Mouse (Mus musculus) lung, postnatal 4 days (tissue): ENCODE measurements around the gene Insl5.

ENCODE experiments used
- DNase-seq, 2 experiments: peaks; one replicate each; pipeline ENCODE4 v3.0.0; 2021

The Insl5 gene

DNA sequence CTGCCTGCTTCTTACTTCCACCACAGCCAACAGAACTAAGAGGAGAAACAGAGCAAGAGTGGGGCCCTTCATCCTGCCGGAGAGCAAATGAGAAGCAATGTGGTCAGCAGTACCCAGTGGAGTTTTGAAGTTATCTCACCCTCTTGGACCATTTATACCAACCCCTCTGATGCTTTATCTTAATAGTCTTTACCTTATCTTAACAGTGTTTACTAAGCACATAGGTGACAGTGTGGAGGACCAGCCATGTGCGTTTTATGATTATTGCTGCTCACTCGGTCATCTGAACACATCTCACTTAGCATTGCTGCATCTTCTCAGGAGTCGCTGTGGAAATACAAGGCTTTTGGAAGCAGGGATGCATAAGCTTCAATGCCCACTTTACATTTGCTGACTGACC lies at the start of gene Insl5:
Insl5 (minus strand) TSS at position 222 of the 400 bp plus-strand sequence.
- DNase-seq = no peak

DNA sequence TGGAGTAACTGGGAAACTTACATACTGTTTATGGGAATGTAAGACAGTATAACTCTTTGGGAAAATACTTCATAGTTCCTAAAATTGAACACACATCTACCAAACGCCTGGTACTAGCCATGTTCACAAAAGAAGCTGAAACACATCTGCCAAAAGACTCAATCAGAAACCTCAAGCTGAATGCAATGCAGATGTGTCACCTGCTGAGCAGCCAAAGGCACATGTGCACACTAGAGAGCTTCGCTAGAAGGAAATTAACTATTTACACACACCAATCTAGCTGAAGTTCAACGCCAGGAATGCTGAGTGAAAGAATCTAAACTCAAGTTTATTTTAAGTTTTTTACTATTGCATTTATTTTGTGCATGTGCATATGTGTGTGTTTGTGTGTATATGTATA lies 44.0 kb upstream of the Insl5 start:
- DNase-seq = no peak

DNA sequence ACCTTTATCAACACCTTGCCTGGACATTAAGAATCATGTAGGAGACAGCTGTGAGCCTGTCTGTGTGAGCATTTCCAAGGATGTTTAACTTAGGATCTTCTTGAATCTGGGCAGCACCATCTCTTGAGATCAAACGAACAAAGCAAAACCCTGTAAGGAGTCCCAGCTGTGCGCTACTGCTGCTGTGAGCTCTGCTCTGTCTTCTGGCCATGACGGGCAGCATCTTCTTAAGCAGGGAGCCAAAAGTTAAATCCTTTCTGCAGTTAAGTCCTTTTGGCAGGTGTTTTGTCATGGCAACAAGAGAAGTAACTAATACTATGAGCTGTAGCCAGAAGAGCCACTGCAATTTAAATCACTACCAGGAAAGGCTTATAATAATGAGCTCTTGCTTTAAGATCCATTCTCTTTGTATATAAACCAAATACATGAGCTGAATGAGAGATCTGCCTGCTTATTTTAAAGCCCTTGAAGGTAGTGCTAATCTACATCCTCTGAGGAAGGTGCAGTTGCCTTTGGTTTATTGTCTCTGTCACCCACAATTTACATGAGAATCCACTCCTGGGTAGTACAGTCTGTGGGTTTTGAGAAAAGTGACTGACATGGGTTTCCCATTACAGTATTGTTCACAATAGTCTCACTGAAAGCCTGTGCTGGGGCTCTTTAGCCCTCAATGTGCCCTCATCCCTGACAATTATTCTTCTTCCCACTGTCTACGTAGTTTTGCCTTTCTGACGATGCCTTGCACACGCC lies 41.4 kb upstream of the Insl5 start:
- no peak for DNase-seq

DNA sequence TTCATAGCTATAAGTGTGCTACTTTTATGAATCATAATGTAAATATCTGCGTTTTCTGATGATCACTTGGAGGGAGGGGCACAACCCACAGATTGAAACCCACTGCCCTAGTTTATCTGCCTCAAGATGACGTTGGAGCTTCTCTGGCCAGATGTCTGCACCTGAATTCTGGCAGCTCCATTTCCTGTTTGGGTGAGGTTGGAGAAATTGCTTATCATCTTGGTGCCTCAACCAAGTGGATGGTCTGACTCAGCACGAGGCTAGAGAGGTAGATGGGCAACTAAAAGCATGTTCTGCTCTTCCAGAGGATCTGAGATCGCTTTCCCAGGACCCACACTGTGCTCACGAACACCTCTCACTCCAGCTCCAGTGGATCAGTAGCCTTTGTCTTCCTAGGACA lies 38.3 kb upstream of the Insl5 start:
- no peak for DNase-seq

DNA sequence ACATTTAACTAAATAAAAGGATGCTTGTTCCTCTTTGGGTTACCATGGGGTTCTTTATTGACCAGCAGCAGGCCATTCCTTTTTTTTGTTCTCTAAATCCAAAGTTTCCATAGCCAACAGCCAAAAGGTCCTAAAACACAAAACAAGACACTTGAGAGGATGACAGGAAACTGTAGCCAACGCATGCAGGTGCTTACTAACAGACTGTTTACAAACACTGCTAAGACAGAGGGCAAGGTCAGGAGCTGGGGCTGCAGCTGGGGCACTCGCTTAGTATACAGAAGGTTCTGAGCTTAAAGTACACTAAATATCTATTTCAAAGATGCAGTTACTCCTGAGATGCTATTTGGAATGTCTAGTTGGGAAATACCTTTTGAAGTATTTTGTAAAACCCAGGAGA lies 37.8 kb upstream of the Insl5 start:
- DNase-seq = no peak

DNA sequence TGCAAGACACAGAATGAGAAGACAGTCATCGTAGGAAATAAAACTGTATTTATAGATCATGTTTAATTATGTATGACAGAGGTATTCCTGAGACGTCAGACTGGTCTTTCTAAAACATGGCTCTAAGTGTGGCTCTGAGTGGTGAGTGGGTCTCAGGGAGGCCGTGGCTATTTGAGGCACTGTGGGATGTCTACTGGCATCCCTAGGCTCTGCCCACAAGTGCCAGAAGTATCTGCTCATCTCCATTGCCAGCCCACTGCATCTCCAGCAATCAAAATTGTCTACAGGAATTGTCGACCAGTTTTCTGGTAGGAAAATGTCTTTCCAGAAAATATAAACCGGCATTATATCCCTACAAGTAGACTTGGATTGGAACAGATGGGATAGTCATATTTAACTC lies 30.3 kb upstream of the Insl5 start:
- no peak for DNase-seq

DNA sequence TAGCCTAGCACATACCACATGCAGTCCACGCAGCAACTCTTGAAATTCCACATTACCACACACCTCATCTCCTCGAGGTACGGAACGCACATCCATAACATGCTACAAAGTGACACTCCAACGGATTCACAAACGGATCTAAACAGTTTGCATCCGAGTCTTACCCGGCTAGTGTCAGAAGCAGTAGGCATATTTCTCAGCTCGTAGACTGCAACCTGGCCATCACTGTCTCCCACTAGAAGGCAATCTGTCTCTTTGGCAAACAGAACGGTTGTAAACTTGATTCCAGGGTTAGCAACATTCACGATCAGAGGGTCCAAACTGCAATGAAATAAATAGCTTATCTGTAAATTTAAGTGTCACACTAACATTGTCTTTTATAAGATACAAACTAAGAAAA lies 21.4 kb upstream of the Insl5 start:
- DNase-seq = no peak

DNA sequence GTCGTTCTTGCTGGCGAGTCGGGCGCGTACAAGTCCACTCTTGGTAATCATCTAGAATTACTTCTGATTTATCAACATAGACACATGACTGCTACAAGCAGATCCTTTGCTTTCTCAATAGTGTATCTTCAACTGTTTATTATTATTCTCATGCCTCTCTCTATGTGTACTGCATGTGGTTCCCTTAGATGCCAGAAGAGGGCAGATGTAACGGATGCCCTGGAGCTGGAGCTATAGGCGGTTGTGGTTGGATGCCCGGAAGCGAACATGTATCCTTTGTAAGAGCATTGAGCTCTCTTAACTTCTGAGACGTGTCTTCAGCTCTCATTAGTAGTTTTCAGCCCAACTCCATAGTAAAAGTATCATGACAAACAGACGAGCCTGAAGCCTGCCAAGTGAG lies 16.4 kb upstream of the Insl5 start:
- DNase-seq = no peak

DNA sequence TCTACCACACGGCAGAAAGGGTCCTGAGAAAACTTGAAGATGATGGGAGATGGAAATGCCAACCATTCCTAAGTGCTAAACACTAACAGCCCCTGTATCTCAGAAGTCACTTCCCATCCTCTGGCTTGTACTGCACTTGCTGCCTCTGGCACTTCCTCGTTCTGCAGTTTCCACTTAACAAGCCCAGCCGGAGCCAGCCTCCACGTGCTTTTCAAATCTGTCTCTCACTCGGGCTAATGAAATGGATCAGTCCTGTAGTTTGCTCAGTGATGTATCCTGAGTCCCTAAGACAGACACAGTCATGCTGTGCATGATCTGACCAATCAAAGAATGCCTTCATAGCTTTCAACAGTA lies 13.2 kb upstream of the Insl5 start:
- DNase-seq = no peak

DNA sequence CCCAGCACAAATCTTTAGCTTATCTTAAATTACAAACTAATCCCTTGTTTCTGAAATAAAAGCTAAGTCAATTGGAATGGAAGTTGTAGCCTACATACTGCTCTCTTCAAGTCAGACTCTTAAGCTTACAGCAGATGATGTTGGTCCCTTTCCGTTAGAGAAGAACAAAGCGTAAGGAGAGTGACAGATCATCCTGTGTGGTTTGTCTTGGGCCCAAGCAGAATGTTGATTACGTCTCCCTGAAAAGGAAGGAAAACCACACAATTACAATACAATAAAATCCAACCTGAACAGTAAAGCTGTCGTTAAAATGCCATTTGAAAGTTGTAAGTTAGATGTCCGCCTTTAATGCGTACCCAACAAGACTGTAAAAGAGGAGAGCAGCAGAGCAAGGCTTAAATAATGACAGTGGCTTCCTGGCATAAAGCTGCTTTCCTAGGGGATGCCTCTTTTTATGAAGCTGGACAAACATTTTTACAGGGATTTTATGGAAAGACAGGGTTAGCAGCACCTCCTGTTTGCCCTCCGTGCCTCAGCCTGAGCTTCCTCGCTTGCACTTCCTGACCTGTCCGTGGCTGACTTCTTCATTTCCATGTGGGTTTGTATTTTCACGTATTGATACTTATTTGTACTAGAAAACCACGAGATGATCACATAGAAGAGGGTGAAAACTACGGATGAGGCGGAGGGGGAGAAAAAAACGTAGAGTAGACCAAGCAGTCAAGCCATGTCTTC lies 12.6 kb upstream of the Insl5 start:
- DNase-seq = no peak

DNA sequence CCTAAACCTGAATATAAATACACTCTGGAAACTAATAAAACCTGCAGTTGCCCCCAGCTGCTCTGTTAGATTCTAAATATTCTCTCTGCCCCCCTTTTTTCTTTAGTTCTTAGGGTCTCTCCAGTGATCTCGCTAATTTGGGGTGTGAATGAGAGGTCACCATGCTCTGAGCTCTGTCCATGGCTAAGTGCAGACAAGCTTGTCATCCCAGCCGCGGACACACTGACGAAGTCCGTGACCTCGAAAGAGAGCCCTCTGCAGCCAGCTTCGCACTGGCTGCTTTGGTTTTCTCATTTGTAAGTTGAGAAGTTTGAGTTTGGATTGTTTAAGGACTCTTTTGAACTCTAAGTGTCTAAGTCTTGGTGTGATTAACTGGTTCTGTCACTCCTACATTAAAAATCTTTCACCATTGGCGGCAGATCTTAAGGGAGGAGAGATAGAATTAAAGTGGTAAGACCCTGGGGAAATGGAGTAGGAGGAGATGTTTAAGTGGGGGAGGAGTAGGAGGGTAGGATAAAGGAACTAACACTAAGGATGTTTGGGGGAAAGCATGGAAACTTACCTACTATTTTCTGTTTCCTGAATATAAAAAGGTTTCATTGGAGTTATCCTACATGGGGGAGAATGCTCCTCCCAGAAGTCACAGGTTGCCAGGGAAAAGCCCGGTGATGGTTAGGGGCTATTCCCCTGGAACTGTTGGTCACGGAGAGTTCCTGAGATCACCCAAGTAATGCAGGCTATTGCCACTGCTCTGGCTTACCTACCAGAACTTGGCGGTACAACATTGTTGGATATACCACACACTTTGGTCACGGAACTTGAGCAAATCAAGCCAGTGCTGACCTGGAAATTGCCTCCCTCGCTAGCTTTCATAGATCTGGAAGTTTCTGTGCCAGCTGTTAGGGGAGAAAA lies 1.8 kb upstream of the Insl5 start:
- no peak for DNase-seq

DNA sequence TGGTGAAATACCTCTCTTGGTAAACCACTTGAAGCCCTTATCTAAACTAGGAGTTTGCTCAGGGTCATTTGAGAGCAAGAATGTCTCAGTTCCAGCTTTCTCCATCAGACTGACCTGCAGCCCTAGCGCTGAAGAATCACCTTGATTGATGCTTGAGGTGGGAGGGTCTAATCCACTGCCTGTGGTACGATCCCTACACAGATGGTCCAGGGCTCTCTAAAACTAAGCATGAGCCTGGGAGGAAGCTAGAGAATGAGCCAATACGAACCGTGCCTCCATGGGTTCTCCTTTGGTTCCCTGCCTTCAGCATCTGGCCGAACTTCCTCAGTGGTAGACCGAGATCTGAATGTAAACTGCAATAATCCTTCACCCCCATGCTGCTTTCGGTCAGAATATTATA lies 1.1 kb upstream of the Insl5 start:
- DNase-seq = no peak

DNA sequence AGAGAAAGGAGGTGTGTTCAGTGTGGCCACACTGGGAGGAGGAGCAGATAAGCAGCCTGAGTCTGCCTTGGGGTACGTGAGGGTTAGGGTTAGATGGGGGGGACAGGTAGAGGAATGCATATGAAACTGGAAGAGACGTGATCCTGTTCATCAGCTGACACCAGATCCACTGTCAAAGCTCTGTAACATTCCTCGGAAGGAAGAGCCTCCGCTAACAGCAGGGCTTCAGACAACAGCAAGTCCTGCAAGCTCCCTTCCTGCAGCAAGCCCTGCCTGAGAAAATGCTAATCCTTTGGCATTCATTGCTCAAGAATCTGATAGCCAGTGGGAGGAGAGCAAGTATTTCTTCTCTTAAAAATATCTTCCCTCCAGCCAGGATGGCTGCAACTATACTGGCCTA lies 13.2 kb downstream of the Insl5 start:
- no peak for DNase-seq

DNA sequence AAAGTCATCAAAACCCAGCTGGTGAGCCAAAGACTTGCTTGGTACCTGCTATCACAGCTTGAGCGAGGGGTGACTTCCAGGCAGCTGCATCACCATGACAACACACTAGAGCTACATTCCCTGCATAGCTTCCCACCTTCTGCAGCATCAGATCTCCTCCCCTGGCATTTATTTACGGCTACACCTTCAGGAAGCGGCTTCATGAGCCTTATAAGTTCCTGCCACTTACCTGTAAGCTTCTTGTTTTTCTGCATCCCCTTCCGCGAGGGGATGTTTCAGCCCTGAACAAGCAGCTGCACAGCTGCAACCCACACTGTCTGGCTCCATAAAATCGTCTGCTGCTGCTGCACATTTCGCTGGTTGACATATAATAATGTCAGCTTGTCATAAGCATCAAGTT lies 14.8 kb downstream of the Insl5 start:
- DNase-seq = no peak

DNA sequence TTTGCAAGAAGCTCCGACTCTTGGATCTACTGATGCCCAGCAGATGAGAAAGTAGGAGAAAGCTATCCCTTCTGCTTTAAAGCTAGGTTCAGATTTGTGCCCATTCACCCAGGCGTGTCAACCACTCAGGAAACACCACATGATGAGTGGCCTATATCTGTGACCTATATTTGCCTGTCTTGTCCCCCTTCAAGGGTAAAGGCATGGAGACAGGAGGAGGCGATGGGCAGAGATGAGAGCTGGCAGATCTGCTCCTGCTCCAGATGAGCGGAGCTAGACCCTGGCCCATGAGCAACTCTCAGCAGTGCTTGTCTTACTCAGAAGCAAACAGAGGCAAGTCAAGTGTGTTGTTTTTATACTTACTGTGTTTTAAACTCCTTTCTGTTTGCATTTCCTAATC lies 15.9 kb downstream of the Insl5 start:
- no peak for DNase-seq

DNA sequence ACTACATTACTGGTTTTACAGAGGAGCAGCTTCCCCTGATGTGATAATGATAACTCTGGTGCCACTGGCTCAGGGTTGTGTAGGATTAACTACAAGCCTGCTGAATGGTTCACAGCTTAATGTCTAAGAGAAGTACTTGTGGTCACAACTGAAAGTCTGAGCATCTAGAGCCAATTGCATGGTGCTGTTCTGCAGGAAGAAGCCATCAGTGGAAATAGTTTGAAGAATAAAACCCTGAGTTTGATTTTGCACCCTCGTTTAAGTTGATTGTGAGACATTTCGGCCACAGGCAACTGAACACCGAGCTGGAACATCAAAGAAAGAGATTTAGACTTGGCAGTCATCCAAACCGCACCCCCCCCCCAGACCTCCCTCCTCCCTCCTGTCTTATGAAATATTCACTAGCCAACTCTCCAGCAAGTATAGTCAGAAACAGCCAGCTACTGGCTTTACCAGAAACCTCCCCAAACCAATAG lies 19.7 kb downstream of the Insl5 start:
- no peak for DNase-seq

DNA sequence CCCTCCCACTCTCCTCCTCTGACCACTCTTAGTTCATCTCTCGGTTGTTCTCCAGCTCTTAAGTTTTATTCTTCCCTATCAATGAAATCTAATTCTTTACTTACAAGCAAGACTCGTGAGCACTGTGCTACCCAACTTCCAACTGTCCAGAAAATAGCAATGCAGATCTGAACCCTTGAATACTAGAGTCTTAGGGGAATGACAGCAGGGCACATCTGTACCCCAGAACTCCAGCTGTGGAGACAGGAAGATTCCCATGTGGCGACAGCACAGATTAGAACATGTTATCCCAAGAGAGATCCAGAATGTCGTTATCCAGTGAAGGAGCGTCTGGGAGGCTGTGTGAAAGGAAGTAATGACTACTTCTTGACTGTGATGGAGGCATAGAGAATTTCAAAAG lies 20.4 kb downstream of the Insl5 start:
- DNase-seq = no peak

DNA sequence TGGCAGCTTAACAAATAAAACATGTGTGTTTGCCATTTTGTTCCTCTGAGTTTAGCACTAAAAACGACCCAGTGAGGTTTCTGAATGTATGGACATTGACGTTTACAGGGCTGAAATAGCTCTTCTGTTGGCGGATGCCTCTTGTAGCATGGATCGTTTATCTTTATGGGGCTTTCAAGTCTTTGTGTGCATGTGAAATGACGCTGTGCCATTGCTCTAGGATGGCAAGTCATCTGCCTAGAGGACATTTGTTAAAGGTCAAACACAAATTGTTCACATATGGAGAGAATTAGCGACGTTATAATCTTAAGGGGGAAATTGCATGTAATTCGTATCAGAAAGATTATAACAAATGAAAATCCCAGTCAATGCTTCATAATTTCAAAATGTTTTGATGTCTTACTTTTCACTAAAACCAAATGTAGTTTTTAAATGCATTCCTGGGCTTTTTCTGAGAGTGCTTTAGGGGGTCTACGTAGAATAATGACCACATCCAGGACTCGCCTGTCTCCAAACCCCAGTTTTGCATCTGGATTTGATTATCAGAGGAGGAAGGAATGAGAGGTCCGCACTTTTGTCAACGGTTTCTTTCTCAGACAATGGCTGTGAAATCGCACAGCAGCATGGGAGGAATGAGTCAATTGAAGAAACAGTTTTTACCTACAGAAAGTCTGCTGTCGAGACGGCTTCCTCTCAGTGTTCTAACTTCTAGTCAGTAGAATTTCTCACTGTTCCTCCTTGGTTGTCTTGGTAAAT lies 21.3 kb downstream of the Insl5 start:
- DNase-seq = no peak

DNA sequence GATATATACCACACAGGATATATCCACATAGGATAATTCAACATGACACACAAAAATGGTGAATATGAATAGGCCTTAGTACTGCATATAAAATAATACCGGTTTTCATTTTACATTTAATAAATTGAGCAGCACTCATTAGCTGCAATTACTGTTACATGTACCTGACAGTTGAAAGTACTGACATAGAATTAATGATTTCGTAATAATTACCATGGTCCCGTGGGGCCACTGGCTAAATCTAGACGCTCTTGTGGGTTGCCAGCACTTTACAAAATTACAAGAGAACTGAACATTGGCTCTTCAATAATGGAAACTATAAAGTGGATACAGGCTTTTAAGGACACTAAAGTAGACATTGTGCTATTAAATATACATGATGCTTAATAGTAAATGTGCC lies 22.0 kb downstream of the Insl5 start:
- no peak for DNase-seq

DNA sequence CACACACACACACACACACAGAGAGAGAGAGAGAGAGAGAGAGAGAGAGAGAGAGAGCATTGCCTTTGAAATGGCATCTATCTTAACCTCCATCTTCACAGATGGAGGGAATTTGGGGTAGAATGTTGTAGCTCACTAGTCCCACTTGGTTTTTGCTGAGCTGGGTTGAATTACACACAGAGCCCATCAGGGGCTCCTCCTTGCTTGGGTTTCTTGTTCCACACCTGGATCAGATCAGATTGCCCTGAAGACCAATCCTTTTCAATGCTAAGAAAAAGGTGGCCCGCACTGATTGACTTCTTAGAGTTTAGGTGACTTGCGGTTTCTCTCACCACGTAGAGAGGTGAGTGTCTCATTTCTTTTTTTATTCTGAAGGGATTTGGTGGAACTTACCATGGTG lies 35.0 kb downstream of the Insl5 start:
- no peak for DNase-seq

DNA sequence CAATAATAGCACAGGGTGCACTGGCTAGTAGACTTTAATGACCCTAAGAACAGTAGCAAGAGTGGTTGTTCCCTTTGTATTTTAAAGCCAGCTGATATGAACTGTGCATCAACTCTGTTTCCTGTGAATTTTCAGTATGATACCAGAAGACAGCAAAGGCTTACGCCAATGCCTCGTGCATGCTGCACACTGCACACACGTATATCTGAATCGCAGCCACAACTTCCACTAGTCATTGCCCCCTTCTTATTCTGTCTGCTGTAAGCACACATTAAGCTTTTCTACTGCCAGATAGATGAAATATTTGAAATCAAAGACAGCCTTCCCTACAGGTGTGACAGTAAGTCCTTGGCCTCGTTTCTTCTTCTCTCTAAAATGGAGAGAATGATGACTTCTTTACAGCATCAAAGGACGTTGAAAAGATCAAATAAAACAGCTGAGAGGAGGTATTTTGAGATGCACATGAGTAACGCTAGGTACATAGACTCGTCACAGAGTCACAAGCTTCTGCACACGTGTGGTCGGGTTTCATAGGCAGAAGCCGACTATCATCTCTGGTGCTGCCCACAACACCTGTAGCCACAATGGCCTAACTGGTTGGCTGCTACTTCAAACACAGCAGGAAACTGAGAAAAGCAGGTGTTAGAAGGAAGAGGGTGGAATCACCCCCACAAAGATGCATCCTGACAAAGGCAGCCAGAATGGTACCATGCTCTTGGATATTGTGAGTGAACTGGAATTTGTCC lies 35.9 kb downstream of the Insl5 start:
- DNase-seq = no peak

DNA sequence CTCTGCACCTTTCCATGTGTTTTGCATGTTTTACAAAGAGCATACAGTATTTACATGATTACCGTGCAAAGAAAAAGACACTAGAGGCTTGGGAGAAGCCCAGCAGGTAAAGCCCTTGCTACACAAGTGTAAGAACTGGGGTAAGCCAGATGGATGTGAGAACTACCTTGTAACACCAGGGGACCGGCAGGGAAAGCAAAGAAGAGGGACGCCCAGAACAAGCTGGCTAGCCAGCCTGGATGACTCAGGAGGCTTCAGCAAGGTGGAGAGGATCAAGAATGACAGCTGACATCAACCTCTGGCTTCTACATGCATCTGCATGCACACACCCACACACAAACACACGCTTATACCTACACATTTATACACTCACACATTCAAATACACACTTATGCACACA lies 36.6 kb downstream of the Insl5 start:
- DNase-seq = no peak
